Mouse (Mus musculus) megakaryocyte, embryonic 14.5 days (primary cell): Measurements from ENCODE around the gene Unc5a.

ENCODE experiments used
- FLI1 ChIP-seq: IDR thresholded peaks from 2 replicates; pipeline ENCODE4 v1.6.1; 2012; ENCODE audit warnings: low read length, inconsistent platforms, mixed read lengths
- GATA1 ChIP-seq: IDR thresholded peaks from 3 replicates; pipeline ENCODE4 v1.6.1; 2012; ENCODE audit warnings: mixed read lengths, low read length, inconsistent platforms, borderline replicate concordance

DNA sequence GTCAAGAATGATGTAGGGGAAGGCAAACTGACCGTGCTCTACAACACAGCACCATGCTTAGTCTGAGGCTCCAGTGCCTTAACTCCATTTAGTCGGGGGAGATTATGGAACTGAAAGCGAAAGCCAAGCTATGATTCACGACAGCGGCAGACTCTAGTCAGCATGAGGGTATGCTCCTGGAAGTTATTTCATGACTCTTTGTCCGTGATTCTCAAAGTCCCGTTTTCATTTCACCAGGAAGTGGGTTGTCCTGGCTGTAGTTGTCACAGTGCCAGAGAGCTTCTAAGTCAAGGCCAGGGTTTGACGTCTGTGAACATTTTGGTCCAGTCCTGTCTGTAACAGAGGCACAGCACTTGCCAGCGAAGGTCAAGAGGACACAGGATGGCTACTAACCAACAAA lies 73.5 kb downstream of the Unc5a start:
- TF ChIP-seq GATA1 (no peak), FLI1 (no peak)
